Mouse (Mus musculus) heart, postnatal 4 days (tissue): ENCODE results near the gene Golga4. TPM values are rescaled to one million over a fixed set of nuclear protein-coding genes. Genes with fewer than 3 reads are reported as not detected.

ENCODE experiments used
- DNase-seq: peaks from one replicate; pipeline ENCODE4 v3.0.0; 2021
- total RNA-seq, 2 experiments: library from RNA; stranded (reverse); gene quantifications; 2 replicates each; pipeline ENCODE4 v1.2.3; 2021

Golga4 gene
- total RNA-seq, 2 experiments from 2014 or later: 144 to 146 TPM

GRCm38 (mm10) chr9:118489579-118490019 lies 16.5 kb upstream of the Golga4 start:
- peak; percentile 80 for DNase-seq

GRCm38 (mm10) chr9:118491195-118491594 lies 14.9 kb upstream of the Golga4 start:
- DNase-seq: no peak

- no peak for DNase-seq
Observed at GRCm38 (mm10) chr9:118492932-118493698, 13.0 kb upstream of the Golga4 start.

- no peak for DNase-seq
Observed at GRCm38 (mm10) chr9:118494106-118494505, 12.0 kb upstream of the Golga4 start.

- no peak for DNase-seq
Observed at GRCm38 (mm10) chr9:118495933-118496332, 10.1 kb upstream of the Golga4 start.

GRCm38 (mm10) chr9:118496952-118497351 lies 9.1 kb upstream of the Golga4 start:
- DNase-seq: no peak

- no peak for DNase-seq
Observed at GRCm38 (mm10) chr9:118498061-118498460, 8.0 kb upstream of the Golga4 start.

GRCm38 (mm10) chr9:118500963-118501362 lies 5.1 kb upstream of the Golga4 start:
- DNase-seq: no peak

- no peak for DNase-seq
Observed at GRCm38 (mm10) chr9:118504656-118505055, 1.4 kb upstream of the Golga4 start.

GRCm38 (mm10) chr9:118506404-118507231 lies 551 bp downstream of the Golga4 start:
- peak; percentile 55 for DNase-seq

GRCm38 (mm10) chr9:118507552-118507951 lies 1.5 kb downstream of the Golga4 start:
- DNase-seq: no peak

GRCm38 (mm10) chr9:118508601-118509000 lies 2.5 kb downstream of the Golga4 start:
- DNase-seq: no peak

GRCm38 (mm10) chr9:118510941-118511690 lies 5.0 kb downstream of the Golga4 start:
- DNase-seq: no peak

GRCm38 (mm10) chr9:118512681-118513233 lies 6.7 kb downstream of the Golga4 start:
- DNase-seq: peak; percentile 30

- no peak for DNase-seq
Observed at GRCm38 (mm10) chr9:118515476-118515875, 9.4 kb downstream of the Golga4 start.

- no peak for DNase-seq
Observed at GRCm38 (mm10) chr9:118516162-118516561, 10.1 kb downstream of the Golga4 start.

- DNase-seq: no peak
Observed at GRCm38 (mm10) chr9:118517619-118518018, 11.6 kb downstream of the Golga4 start.

GRCm38 (mm10) chr9:118519101-118519500 lies 13.0 kb downstream of the Golga4 start:
- DNase-seq: no peak

GRCm38 (mm10) chr9:118520011-118520410 lies 13.9 kb downstream of the Golga4 start:
- DNase-seq: peak; percentile 43

- no peak for DNase-seq
Observed at GRCm38 (mm10) chr9:118520858-118521257, 14.8 kb downstream of the Golga4 start.

GRCm38 (mm10) chr9:118521659-118522058 lies 15.6 kb downstream of the Golga4 start:
- DNase-seq: no peak

GRCm38 (mm10) chr9:118523738-118524137 lies 17.7 kb downstream of the Golga4 start:
- DNase-seq: no peak
